Mouse (Mus musculus) Patski (cell line): Measurements from ENCODE around the gene Hoxa11. TPM values are rescaled to one million over a fixed set of nuclear protein-coding genes. Genes with fewer than 3 reads are reported as not detected.

Source experiments
- ATAC-seq: fragments of 100-300 bp; one replicate; pipeline ENCODE4 v1.8.0; 2021
- CTCF ChIA-PET: fragments of 350-600 bp; sonication (Branson Sonifier 250); formaldehyde crosslinking; loops from one replicate; lab custom pipeline; 2022; ENCODE audit warnings: inconsistent platforms; lab: Charles Lee
- POLR2A ChIA-PET: fragments of 350-600 bp; sonication (Branson Sonifier 250); formaldehyde crosslinking; loops from one replicate; lab custom pipeline; 2022; ENCODE audit warnings: antibody characterized with exemption, inconsistent platforms; lab: Charles Lee
- DNase-seq: peaks from one replicate; pipeline ENCODE4 v3.0.0-alpha.2; 2011; ENCODE audit warnings: low read depth, low spot score
- H3K27me3 ChIP-seq: fragments of 371-371 bp; one replicate; pipeline ENCODE4 v1.5.1; 2021
- CTCF ChIP-seq: fragments of 100-300 bp; IDR thresholded peaks from one replicate; pipeline ENCODE4 v1.5.1; 2021
- in situ Hi-C: fragments of 300-500 bp; cut with MboI; formaldehyde crosslinking; loops from 3 replicates; pipeline ENCODE4 v1.11.1; 2018; ENCODE audit warnings: low pct_unique_long_range_greater_than_20kb, mixed read lengths
- polyA plus RNA-seq: library from polyadenylated mRNA; unstranded; gene quantifications from one replicate; pipeline ENCODE4 v1.2.3, GENCODE M21; 2021

Gene Hoxa11
- polyA plus RNA-seq, 1 experiment from 2014 or later, result 19.3 TPM

- H3K27me3 ChIP-seq, result peaks cover 11% of the 10 kb centered on the region
- ATAC-seq (no peak), DNase-seq (no peak)
- POLR2A ChIA-PET, result no interaction called here
- in situ Hi-C loops, result no loop called here
- CTCF ChIA-PET, result no interaction called here
- TF ChIP-seq CTCF, result no peak
These were observed 20.5 kb upstream of the Hoxa11 start for GRCm38 (mm10) chr6:52265913-52266665.

DNA sequence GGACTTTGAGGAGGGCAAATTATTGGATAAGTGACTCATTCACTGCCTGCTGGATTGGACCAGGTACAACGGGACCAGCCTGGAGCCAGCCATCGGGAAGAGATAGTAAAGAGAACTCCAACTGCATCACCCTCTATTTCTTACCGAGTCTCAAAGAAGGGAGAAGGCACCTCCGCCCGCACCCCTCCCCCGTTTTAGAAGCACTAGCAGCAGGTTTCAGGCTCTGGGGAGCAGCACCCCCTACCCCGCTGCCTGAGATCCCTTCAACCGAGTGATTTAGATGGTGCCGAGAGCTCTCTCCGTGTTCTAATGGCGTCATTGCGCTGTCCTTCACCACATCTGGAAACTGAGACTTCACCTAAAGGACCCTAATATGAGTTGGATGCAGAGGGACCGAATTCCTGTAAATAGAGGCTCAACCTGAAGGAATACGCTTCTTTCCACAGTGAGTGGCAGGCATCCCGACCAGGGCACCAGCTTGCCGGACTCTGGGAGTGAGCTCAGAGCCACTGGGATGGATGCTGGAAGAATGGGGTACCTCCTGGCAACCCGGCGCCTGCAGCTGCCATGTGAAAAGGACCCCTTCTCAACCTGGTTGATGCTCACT, 19.8 kb upstream of the Hoxa11 start:
- POLR2A ChIA-PET, result no interaction called here
- in situ Hi-C loops, result no loop called here
- peaks cover 11% of the 10 kb centered on the region for H3K27me3 ChIP-seq
- ATAC-seq, result no peak
- no peak for TF ChIP-seq CTCF
- CTCF ChIA-PET, result no interaction called here
- DNase-seq, result no peak

DNA sequence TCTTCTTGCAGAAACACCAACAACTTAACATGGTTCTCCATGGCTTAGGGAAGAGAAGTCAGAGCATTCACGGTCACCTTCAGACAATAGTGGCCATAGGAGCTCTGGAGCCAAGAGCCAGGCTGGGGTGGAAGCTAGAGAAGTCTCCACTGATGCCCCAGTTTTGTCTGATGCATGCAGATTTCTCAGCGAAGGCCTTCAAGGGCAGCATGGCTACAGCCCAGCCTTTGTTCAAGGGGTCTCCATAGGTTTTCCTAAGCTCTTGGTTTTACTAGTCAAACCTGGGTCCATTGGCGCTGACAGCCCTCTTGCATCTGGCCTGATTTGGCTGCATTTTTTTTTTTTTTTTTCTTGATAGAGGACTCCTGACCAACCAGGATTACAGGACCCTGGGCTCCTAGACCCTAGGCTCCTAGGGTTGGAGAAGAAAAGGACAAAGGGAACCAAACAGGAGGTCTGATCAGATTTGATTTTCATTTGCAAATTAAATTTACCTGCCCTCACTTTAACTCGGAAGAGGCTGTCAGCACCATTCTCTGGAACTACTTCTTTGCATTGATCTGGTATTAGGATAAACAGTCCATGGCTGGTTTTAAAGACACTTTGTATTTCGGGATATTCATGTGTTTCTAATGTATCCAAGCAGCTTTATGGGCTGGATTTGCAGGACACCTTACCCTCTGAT, 18.6 kb upstream of the Hoxa11 start:
- POLR2A ChIA-PET, result no interaction called here
- ATAC-seq, result no peak
- no peak for DNase-seq
- CTCF ChIA-PET, result interaction anchor here (1.0 to 1.4 kb wide), 2 partner anchors 18 to 336 kb away, joined by 3 to 4 read pairs; no protein-coding TSS in a partner anchor
- no peak for TF ChIP-seq CTCF
- in situ Hi-C loops, result no loop called here
- H3K27me3 ChIP-seq, result peaks cover 11% of the 10 kb centered on the region

DNA sequence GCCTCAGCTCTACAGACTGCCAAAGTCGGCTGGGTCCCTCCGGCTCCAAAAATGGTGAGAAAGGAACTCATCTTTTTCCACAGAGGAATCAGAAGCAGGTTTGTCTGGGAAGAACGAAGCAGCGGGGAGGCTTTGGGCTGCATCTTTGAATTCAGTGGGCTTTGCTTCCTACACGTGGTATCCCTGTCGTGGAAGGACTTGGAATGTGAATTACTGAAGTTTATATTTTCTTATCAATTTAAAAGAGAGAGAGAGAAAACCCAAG, 17.6 kb upstream of the Hoxa11 start:
- DNase-seq (no peak), ATAC-seq (no peak)
- CTCF ChIA-PET, result interaction anchor here (1.0 to 1.4 kb wide), 2 partner anchors 19 to 337 kb away, joined by 3 to 4 read pairs; no protein-coding TSS in a partner anchor
- TF ChIP-seq CTCF, result no peak
- in situ Hi-C loops, result no loop called here
- H3K27me3 ChIP-seq, result peaks cover 11% of the 10 kb centered on the region
- POLR2A ChIA-PET, result no interaction called here

DNA sequence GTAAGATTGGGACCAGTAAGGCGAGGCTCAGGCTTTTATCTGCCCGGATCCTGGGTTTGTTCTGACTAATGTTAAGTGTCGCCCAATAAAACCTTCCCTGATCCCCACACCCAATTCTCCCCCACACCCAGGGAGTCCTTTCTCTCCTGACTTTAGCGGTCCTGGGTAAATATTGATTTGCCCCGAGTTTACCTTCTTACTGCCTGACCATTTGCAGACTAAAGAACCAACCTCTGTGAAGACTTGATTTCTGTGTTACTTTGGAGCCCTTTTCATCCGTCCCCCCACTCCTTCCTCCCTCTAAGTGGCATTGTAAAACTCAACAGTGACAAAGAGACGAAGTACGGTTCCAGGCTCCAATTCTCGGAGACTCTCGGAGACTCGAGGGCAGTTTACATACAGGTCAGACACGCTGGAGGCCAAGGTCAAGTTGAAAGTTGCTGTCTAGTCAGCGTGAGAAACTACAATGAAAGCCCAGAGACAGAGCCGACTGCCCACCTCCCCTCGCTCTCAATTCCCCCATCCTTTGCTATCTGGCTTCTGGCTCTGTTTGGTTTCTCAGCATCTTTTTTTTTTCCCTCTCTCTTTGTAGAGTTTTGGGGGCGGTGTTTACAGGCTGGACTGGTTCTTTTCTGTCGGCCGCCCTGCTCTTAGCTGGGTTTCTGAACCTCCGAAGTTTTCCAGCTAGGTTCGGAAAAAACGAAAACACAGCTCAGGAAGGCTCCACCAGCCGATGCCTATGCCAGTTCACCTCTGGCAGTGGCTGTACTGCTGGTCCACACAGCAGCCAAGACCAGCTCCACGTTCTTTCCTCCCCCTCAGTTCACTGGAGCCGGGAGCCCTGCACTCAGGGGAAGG, 17.1 kb upstream of the Hoxa11 start:
- ATAC-seq, result no peak
- ChIA-PET POLR2A (no interaction called here), CTCF (interaction anchor here (1.0 to 1.6 kb wide), 3 partner anchors 11 to 338 kb away, joined by 3 to 4 read pairs (median 4); no protein-coding TSS in a partner anchor)
- in situ Hi-C loops, result no loop called here
- no peak for DNase-seq
- peaks cover 6% of the 10 kb centered on the region for H3K27me3 ChIP-seq
- TF ChIP-seq CTCF, result no peak

DNA sequence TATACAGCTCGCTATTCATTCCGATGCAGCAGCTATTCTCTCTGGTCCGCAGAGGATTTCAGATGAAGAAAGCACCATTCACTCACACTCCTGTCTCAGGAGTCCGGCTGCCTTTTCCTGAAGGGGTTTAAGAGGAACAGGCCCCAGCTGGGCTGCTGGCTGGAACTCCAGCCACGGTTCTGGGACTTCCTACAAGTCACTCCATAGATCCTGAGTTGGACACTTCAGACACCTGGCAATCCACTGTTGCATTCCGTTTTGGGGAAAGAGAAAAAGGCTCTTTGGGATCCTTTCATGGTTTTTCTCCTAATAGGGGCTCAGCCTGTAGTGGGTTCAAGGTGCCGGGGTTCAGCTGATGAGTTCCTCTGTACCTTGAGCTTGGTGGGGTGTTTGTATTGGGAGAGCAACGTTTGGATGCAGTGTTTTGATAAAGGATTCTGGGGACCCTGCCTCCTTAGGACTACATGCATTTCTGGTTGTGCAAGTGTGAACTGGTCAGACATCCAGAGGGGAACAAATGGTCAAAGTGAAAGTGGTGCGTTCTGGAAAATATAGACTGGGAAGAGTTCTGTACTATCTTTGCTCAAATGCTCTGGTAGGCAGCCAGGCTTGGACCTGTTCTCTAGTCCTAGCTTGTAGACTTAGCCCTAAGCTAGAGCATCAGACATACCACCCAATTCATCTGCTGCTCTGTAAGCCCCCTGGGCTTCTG, 16.3 kb upstream of the Hoxa11 start:
- no peak for ATAC-seq
- in situ Hi-C loops, result no loop called here
- no peaks in the 10 kb centered on the region for H3K27me3 ChIP-seq
- CTCF ChIA-PET, result interaction anchor here (1.6 kb wide), 1 partner anchor 10 kb away, joined by 4 read pairs; no protein-coding TSS in a partner anchor
- no peak for TF ChIP-seq CTCF
- DNase-seq, result no peak
- POLR2A ChIA-PET, result interaction anchor here (0.6 to 1.0 kb wide), 2 partner anchors 8 to 248 kb away, joined by 3 read pairs; no protein-coding TSS in a partner anchor

GRCm38 (mm10) chr6:52260654-52261575, 15.3 kb upstream of the Hoxa11 start, which contains the start of gene Hoxa13:
Gene Hoxa13 (minus strand): TSS chr6:52260880.
- ATAC-seq (peak; percentile 75), DNase-seq (no peak)
- in situ Hi-C loops, result no loop called here
- no peaks in the 10 kb centered on the region for H3K27me3 ChIP-seq
- no peak for TF ChIP-seq CTCF
- ChIA-PET CTCF (interaction anchor here (1.6 to 2.7 kb wide), 2 partner anchors 9 to 341 kb away, joined by 4 to 19 read pairs; no protein-coding TSS in a partner anchor), POLR2A (interaction anchor here (0.6 to 2.1 kb wide), 5 partner anchors 9 to 457 kb away, joined by 3 to 10 read pairs (median 4); partner anchors contain the start of genes Hoxa10 and Hoxa11)

DNA sequence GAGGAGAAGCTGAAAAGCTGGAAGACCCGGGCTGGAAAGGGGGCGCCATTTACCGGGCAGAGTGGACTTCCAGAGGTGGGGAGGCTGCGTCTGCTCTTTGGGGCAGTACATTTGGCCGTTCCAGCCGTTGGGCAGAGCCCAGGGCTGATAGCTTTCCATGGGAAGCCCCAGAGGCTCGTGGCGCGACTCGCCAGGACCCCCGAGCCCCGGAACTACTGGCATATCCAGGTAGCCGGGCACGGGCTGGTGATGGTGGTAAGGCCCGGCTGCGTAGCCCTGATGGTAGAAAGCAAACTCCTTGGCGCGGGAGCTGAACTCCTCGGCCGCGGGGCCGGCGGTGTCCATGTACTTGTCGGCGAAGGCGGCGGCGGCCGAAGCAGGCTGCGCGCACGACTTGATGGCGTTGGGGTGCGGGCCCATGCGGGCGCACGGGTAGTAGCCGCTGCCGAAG, 14.2 kb upstream of the Hoxa11 start:
- ATAC-seq (no peak), DNase-seq (no peak)
- H3K27me3 ChIP-seq, result no peaks in the 10 kb centered on the region
- ChIA-PET CTCF (interaction anchor here (1.5 to 2.7 kb wide), 3 partner anchors 318 to 465 kb away, joined by 5 to 19 read pairs (median 7); no protein-coding TSS in a partner anchor), POLR2A (interaction anchor here (0.7 to 2.1 kb wide), 5 partner anchors 12 to 732 kb away, joined by 4 to 10 read pairs (median 5); partner anchors contain the start of genes Hoxa10 and Hoxa11)
- in situ Hi-C loops, result loop anchor here (5.0 kb wide), 2 partner anchors 577 to 657 kb away; no protein-coding TSS in a partner anchor
- no peak for TF ChIP-seq CTCF
